ENCODE assay signal across 25 mouse cellular contexts in the genomic region with DNA sequence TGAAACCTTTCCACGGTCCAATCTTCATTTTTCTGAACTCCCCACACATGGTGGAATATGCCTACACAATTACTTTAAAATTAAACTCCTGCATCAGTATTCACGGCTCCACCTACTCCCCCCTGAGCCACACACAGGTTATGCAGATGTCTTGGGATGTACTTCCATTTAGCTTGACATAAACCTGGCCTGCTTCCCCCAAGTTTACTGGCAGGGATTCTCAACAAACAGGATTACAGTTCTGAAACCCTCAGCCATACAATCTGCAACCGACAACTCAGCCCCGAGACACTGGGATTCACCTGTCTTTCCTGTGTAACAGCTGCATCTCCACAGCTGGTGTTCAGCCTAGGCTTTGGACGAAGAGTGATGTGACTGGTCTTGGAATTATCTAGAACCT.
"Had no signal": no experiment of that assay in that cellular context is flagged by ENCODE, and none has a peak within 500 bp of the region (broad histone marks: within the 10 kb centered on the region; RNA-seq: fewer than 3 reads in every experiment).

No protein-coding gene starts in this region.

- H3K4me3 ChIP-seq: heart, adult 2 months; heart, embryonic 13.5 days; heart, embryonic 15.5 days; hindbrain, embryonic 13.5 days; hindbrain, embryonic 15.5 days; kidney, embryonic 15.5 days; limb, embryonic 13.5 days; limb, embryonic 15.5 days; liver, embryonic 12.5 days had no signal

- H3K4me2 ChIP-seq: heart, embryonic 11.5 days; heart, embryonic 15.5 days; hindbrain, embryonic 13.5 days; hindbrain, embryonic 15.5 days; kidney, embryonic 15.5 days; limb, embryonic 13.5 days; limb, embryonic 15.5 days; liver, embryonic 12.5 days had no signal

- H3K27me3 ChIP-seq: heart, embryonic 13.5 days; heart, embryonic 15.5 days; hindbrain, embryonic 13.5 days; hindbrain, embryonic 15.5 days; kidney, embryonic 15.5 days; limb, embryonic 13.5 days; limb, embryonic 15.5 days; liver, embryonic 12.5 days had no signal

- H3K27ac ChIP-seq: heart, adult 2 months; heart, embryonic 13.5 days; heart, embryonic 15.5 days; hindbrain, embryonic 13.5 days; hindbrain, embryonic 15.5 days; hindbrain, postnatal 0 days; kidney, embryonic 15.5 days; kidney, postnatal 0 days; limb, embryonic 15.5 days; liver, embryonic 12.5 days; liver, embryonic 14.5 days had no signal

- DNase-seq: gastrocnemius, postnatal 14 days; gastrocnemius, postnatal 36 days; heart, adult 2 months; heart, postnatal 14 days; heart, postnatal 36 days; kidney, adult 11 months; kidney, adult 9 months; kidney, postnatal 14 days; kidney, postnatal 36 days; layer of hippocampus, adult 9-11 months; layer of hippocampus, postnatal 36 days; left cerebral cortex, postnatal 4 days had no signal

- H3K9ac ChIP-seq: heart, embryonic 13.5 days; heart, embryonic 15.5 days; hindbrain, embryonic 13.5 days; hindbrain, embryonic 15.5 days; kidney, embryonic 15.5 days; limb, embryonic 13.5 days; limb, embryonic 15.5 days; liver, embryonic 12.5 days; liver, embryonic 14.5 days had no signal

- H3K36me3 ChIP-seq: heart, embryonic 13.5 days; heart, embryonic 15.5 days; hindbrain, embryonic 13.5 days; hindbrain, embryonic 15.5 days; kidney, embryonic 15.5 days; limb, embryonic 13.5 days; limb, embryonic 15.5 days; liver, embryonic 12.5 days had no signal

- H3K9me3 ChIP-seq: heart, embryonic 13.5 days; heart, embryonic 15.5 days; hindbrain, embryonic 13.5 days; hindbrain, embryonic 15.5 days; kidney, embryonic 15.5 days; limb, embryonic 13.5 days; limb, embryonic 15.5 days; liver, embryonic 12.5 days had no signal

- H3K4me1 ChIP-seq: limb, embryonic 13.5 days; limb, embryonic 15.5 days; liver, embryonic 12.5 days had no signal

- ATAC-seq: hindbrain, postnatal 0 days; intestine, embryonic 16.5 days; liver, embryonic 12.5 days had no signal
